Mouse (Mus musculus) cerebellum, adult 2 months (tissue): ENCODE data around the gene Prkar1b.

Experiments
- CTCF ChIP-seq: fragments of 200-500 bp; IDR thresholded peaks from 2 replicates; pipeline ENCODE4 v1.5.1; 2011; ENCODE audit warnings: low read depth, mild to moderate bottlenecking, control low read depth, low read length, moderate library complexity, borderline replicate concordance; ENCODE audit not compliant: insufficient read depth
- POLR2A ChIP-seq: fragments of 200-500 bp; IDR thresholded peaks from 2 replicates; pipeline ENCODE4 v1.6.1; 2011; ENCODE audit warnings: low read length, control low read depth, borderline replicate concordance; ENCODE audit not compliant: insufficient read depth

DNA sequence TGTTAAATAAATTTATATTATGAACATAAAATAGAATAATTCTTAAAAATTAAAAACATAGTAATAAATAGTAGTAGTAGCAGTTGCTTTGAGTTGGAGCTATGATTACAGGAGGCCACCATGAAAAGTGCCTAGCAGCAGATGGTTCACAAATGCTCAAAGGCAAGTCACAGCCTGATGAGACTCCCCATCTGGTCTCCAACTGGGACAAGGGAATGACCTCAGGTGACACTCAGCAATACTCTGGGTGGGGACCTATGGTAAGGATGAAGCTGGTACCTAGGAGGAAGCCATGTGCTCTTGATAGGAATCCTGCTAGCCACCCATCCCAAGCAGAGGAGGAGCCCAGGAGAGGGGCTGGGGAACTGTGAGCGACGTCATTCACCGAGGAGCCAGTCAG lies 24.1 kb downstream of the Prkar1b start:
- TF ChIP-seq CTCF (no peak), POLR2A (no peak)
